Mouse (Mus musculus): ENCODE results near the gene Olfr818.
"Not testable (repeated sequence)": the region's sequence is repeated elsewhere in the genome, so short reads cannot be mapped to it uniquely, and the experiment has no call there.

The Olfr818 gene

DNA sequence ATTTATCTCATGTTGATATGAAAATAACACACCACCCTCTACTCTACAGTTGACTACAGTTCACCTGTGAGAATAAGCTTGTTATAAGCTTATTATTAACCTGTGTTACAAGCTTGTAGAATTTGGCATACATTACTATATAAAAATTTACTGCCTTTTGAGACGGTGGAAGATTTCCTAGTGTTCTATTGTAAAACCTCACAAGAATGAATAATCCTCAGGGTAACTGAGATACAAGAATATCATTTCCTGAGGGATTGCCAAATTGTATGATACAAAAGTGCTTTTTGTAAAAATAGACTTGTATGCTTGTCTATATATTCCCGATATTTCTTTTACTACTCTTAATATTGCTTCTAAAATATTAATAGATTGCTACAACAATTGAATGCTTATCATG, at the start of gene Olfr818:
TSS of gene Olfr818 (minus strand) at position 101 of the 400 bp plus-strand sequence.
- DNase-seq (ENCODE audit: low read depth, low spot score): no peak

DNA sequence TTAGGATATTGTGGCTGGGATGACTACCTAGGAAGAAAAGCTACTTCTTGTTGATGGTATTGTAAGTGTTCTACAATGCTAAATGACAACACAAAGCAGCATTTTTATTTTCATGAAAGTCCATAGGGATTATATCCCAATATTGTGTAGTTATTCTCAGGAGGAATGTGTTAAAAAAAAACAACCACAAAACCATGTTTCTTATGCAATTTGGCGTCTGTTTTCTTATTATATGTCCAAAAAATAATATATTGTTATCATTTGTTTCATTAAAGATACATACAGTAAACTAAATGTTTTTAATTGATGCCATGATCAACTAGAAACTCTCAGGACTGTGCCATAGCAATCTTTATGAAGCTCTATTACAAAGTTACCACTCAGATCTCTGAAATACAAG, 36.1 kb upstream of the Olfr818 start, which contains the start of gene Gm10310:
TSS of gene Gm10310 (minus strand) at position 101 of the 400 bp plus-strand sequence.
- DNase-seq (ENCODE audit: low read depth, low spot score): not testable (repeated sequence)

DNA sequence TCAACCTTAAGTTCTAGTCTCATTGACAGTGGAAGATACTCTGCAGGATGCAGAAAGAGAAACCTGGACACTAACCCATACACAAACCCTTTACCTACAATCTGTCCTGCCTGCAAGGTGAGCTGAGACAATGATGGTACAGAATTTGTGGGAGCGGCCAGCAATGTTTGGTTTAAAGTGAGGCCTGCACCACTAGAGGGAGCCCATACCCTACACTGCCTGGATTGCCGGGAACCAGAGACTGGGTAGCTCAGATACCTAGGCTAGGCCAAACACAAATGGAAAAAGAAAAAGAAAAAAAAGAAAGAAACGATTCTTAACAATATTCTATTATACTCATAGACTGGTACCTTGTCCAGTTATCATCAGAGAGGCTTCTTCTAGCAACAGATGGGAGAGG, 33.0 kb upstream of the Olfr818 start:
- not testable (repeated sequence) for DNase-seq (ENCODE audit: low read depth, low spot score)

DNA sequence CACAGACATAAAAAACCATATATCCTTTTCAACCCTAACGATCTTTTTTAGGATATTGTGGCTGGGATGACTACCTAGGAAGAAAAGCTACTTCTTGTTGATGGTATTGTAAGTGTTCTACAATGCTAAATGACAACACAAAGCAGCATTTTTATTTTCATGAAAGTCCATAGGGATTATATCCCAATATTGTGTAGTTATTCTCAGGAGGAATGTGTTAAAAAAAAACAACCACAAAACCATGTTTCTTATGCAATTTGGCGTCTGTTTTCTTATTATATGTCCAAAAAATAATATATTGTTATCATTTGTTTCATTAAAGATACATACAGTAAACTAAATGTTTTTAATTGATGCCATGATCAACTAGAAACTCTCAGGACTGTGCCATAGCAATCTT, 27.1 kb upstream of the Olfr818 start, which contains the start of gene Olfr247:
TSS of gene Olfr247 (minus strand) at position 101 of the 400 bp plus-strand sequence.
- not testable (repeated sequence) for DNase-seq (ENCODE audit: low read depth, low spot score)

DNA sequence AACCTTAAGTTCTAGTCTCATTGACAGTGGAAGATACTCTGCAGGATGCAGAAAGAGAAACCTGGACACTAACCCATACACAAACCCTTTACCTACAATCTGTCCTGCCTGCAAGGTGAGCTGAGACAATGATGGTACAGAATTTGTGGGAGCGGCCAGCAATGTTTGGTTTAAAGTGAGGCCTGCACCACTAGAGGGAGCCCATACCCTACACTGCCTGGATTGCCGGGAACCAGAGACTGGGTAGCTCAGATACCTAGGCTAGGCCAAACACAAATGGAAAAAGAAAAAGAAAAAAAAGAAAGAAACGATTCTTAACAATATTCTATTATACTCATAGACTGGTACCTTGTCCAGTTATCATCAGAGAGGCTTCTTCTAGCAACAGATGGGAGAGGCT, 24.1 kb upstream of the Olfr818 start:
- not testable (repeated sequence) for DNase-seq (ENCODE audit: low read depth, low spot score)

DNA sequence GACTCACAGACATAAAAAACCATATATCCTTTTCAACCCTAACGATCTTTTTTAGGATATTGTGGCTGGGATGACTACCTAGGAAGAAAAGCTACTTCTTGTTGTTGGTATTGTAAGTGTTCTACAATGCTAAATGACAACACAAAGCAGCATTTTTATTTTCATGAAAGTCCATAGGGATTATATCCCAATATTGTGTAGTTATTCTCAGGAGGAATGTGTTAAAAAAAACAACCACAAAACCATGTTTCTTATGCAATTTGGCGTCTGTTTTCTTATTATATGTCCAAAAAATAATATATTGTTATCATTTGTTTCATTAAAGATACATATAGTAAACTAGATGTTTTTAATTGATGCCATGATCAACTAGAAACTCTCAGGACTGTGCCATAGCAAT, 18.3 kb upstream of the Olfr818 start, which contains the start of gene Olfr819:
TSS of gene Olfr819 (minus strand) at position 101 of the 400 bp plus-strand sequence.
- DNase-seq (ENCODE audit: low read depth, low spot score): not testable (repeated sequence)

DNA sequence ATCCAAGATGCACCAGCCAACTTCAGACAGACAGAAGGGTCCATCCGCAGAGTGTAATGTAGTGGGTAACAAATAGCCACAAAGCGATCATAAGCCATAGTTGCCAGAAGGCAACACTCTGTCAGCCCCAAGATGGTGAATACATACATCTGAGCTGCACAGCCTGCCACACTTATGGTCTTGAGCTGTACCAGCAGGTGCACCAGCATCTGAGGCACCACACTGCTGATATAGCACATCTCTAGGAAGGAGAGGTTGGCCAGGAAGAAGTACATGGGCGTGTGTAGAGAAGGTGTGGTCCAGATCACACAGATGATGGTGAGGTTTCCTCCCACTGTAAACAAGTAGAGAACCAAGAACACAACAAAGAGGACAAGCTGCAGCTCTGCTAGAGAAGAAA, 17.3 kb upstream of the Olfr818 start:
- DNase-seq (ENCODE audit: low read depth, low spot score): not testable (repeated sequence)

DNA sequence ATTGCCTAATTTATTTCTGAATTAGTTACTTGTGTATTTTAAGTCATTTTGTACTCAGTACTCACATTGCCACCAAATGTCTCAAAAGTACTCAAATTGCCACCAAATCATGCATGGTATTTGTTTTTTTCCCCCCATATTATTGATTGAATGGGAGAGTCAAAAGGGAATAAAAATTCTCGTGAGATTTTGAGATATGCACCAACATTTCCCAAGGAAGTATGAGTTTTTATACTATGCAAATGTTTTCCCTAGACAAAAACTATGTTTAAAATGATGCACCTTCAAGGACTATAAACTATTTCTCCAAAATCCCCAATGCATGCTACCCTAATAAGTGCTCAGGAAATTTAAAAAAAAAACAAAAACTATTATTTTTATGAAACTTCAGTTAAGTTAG, 33.4 kb downstream of the Olfr818 start, which contains the start of gene Olfr816:
TSS of gene Olfr816 (minus strand) at position 101 of the 400 bp plus-strand sequence.
- no peak for DNase-seq (ENCODE audit: low read depth, low spot score)

DNA sequence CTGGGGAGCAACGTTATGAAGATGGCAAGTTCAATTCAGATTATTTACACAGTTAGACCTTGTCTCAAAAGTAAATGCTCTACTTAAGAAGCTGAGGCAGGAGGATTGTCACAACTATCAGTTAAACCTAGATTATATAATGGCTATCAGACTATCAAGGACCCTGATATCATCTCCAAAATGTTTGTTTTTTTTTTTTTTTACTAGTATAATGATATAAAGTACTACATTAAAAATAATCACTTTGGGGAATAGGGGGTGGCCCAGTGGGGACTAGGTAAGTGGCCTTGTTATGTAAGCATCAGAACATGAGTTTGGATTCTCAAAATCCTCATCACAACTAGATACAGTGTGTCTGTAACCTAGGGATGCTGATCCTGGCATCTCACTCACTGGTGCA, 43.1 kb downstream of the Olfr818 start, which contains the start of gene Olfr815:
TSS of gene Olfr815 (minus strand) at position 101 of the 400 bp plus-strand sequence.
- DNase-seq (ENCODE audit: low read depth, low spot score): not testable (repeated sequence)

Measured in R1 (cell line).